In genomic region chr7:12985724-12986123, GRCm38 (mm10) we compare ENCODE assay signal across 14 mouse cellular contexts. TPM values are rescaled to one million over a fixed set of nuclear protein-coding genes. Genes with fewer than 3 reads are reported as not detected.
"Had no signal": no experiment of that assay in that cellular context is flagged by ENCODE, and none has a peak within 500 bp of the region (broad histone marks: within the 10 kb centered on the region; RNA-seq: fewer than 3 reads in every experiment).

No protein-coding gene starts in this region.

- H3K9ac ChIP-seq: kidney, embryonic 15.5 days; limb, embryonic 12.5 days; neural tube, embryonic 15.5 days had no signal

- ATAC-seq: intestine, embryonic 16.5 days had no signal

- DNase-seq: kidney, adult 2 months; kidney, postnatal 25 days; lung, adult 18-20 months; midbrain, embryonic 14.5 days had no signal

- H3K4me3 ChIP-seq: kidney, embryonic 15.5 days; left cerebral cortex, adult 2 months; limb, embryonic 12.5 days; midbrain, embryonic 10.5 days; myocyte; neural tube, embryonic 15.5 days had no signal

- H3K27me3 ChIP-seq: kidney, embryonic 15.5 days; limb, embryonic 12.5 days; neural tube, embryonic 15.5 days had no signal

- H3K27ac ChIP-seq: kidney, embryonic 15.5 days; left cerebral cortex, adult 2 months; limb, embryonic 12.5 days; midbrain, embryonic 10.5 days; neural tube, embryonic 15.5 days had no signal

- H3K9me3 ChIP-seq: kidney, embryonic 15.5 days; limb, embryonic 12.5 days; midbrain, embryonic 10.5 days; neural tube, embryonic 15.5 days had no signal

- H3K4me1 ChIP-seq: kidney, embryonic 15.5 days; limb, embryonic 12.5 days; midbrain, embryonic 10.5 days; neural tube, embryonic 15.5 days had no signal

- H3K4me2 ChIP-seq: kidney, embryonic 15.5 days; limb, embryonic 12.5 days; neural tube, embryonic 15.5 days had no signal

RNA-seq across cellular contexts. Expression of gene Slc27a5, which starts 12.3 kb away (rescaled TPM):
- polyA plus RNA-seq: limb, embryonic 12.5 days; lung, embryonic 16.5 days; myocyte; neural tube, embryonic 11.5 days; stomach, embryonic 14.5 days had no signal
